Mouse (Mus musculus): ENCODE results near the gene E2f4.
"Not testable (repeated sequence)": the region's sequence is repeated elsewhere in the genome, so short reads cannot be mapped to it uniquely, and the experiment has no call there.

Gene E2f4

GRCm38 (mm10) chr8:105291364-105291763 is 6.1 kb upstream of the E2f4 start:
- in situ Hi-C loops (cut with MboI, MseI): not testable (repeated sequence)

DNA sequence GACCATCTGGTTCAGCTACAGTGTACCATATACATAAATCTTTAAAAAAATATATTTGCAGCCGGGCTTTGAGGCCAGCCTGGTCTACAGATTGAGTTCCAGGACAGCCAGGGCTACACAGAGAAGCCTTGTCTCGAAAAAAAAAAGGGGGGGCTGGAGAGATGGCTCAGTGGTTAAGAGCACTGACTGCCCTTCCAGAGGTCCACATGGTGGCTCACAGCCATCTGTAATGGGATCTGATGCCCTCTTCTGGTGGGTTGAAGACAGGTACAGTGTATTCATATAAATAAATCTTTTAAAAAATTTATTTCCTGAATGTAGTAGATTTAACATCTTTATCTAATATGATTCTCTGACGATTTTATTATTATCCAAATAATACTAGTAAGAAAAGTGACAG is 5.7 kb upstream of the E2f4 start:
- in situ Hi-C loops (cut with MboI, MseI): not testable (repeated sequence)

DNA sequence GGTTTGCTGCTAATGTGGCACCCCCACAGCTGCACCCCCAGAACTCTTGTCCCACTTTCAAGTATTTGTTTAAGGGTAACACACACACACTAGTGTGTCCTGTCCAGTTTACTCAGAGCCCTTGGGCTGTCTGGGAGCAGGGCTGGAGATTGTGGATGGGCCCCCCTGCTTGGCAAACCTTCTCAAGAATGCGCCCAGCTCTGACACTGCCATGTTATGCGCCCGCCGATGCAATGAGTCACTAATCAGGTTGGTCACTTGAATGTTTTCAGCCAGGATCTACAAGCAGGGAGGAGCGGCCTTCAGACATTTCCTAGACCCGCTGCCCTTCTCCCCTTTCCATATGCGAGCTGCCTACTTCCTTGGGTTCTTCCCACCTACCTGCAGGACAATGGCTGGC is 5.0 kb upstream of the E2f4 start:
- in situ Hi-C loops (cut with MboI, MseI): no loop called here

DNA sequence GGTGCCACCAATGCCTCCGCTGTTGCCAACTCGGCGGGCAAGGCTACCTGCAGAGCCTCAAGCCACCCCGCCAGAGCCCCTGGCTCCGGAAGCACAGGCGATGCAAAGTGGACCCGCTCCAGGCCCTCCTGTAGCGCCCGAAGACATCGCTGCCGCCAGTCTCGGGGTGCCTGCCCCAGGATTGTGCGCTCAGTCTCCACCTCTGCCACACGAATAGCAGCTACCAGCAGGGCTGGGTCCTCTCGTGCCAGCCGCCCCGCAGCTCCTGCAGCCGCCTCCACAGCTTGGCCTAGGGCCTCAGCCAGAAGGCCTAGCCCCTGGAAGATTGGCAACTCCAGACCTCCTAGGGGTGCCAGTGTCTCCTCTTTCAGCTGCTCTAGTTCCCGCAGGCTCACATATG is 4.1 kb upstream of the E2f4 start:
- in situ Hi-C loops (cut with MboI, MseI): no loop called here

GRCm38 (mm10) chr8:105294776-105295175 is 2.7 kb upstream of the E2f4 start:
- in situ Hi-C loops (cut with MboI, MseI): no loop called here

GRCm38 (mm10) chr8:105295256-105295655 is 2.2 kb upstream of the E2f4 start:
- in situ Hi-C loops (cut with MboI, MseI): no loop called here

DNA sequence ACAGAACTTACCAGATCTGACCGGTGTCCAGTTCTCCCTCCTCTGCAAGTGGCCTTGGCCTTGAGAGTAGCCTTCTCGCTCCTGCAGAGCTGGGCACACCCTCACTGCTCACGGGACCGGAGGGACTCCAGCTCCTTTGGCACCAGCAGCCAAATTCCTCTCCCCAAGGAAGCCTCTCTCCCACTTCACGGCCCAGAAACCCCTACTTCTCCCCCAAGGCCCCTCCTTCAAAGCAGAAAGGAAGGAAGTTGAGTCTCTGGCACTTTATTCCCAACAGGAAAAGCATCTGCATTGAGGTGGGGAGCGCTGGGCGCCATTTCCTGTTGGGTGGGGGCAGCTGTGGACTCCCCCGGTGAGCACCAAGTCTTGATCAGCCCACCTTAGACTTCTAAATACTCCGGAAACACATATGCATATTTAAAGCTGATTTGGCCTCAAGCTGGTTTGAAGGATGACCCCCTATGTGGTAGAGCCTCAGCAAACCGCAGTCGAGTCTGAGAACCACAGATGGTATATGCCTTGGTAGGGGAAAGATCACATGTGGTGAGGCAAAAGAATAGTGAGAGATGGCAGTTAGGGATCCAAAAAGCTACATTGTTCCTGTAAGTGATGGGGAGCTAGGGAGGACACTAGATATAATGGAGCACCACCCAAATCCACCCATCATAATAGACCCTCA is 1.4 kb upstream of the E2f4 start, which contains the start of gene Exoc3l:
Gene Exoc3l, minus strand, starts transcription at position 207 of the 679 bp plus-strand sequence.
- in situ Hi-C loops (cut with MboI, MseI): no loop called here

DNA sequence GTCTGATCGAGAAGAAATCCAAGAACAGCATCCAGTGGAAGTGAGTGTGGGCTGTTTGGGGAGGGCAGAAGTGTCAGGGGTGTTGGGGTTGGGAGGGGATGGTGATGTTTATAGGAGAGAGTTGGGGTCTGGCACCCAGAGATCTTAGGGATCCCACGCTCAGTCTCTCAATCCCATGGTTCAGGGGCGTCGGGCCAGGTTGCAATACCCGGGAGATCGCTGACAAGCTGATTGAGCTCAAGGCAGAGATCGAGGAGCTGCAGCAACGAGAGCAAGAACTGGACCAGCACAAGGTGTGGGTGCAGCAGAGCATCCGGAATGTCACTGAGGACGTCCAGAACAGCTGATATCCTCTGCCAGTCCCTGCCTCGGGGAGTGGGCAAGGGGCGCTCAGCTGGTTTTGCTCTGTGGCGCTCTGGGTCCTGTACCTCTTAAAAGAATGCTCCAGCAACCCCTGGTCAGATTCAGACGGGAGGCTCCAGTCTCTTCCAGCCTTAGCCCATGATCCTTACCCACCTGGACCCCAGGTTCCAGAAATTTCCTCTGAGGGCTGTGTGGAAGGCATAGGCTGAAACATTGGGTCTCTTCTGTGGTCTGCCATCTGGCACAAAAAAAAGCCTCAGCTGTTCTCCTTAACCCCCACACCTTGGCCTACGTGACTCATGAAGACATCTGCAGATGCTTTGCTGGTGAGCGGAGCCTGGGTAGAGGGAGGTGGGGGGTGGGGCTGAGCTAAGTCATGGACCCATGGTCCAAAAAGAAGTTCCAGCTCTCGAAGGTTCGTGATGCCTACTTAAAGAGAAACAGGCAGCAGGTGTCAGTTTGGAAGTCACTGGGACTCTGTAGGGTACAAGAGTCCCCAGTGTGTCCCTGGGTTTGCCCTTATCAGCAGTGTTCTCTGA is 1.1 kb downstream of the E2f4 start:
- in situ Hi-C loops (cut with MboI, MseI): no loop called here

GRCm38 (mm10) chr8:105299962-105300361 is 2.5 kb downstream of the E2f4 start:
- in situ Hi-C loops (cut with MboI, MseI): no loop called here

DNA sequence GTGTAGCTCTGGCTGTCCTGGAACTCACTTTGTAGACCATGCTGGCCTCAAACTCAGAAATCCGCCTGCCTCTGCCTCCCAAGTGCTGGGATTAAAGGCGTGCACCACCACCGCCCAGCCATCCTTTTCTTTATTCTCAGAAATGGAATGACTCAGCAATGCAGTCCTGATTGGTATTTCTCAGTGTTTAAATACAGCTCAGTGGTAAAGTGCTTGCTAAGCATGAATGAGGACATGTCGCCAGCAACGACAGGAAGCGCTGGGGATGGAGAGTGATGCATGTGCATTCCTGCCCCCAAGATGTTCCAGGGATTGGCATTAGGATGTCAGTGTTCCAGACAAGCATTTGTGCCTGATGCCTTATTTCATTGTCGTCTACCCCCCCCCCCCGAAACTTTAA is 5.9 kb downstream of the E2f4 start:
- in situ Hi-C loops (cut with MboI, MseI): no loop called here

GRCm38 (mm10) chr8:105303874-105304273 is 6.4 kb downstream of the E2f4 start:
- in situ Hi-C loops (cut with MboI, MseI): no loop called here

GRCm38 (mm10) chr8:105304325-105305210 is 7.1 kb downstream of the E2f4 start:
- in situ Hi-C loops (cut with MboI, MseI): no loop called here

DNA sequence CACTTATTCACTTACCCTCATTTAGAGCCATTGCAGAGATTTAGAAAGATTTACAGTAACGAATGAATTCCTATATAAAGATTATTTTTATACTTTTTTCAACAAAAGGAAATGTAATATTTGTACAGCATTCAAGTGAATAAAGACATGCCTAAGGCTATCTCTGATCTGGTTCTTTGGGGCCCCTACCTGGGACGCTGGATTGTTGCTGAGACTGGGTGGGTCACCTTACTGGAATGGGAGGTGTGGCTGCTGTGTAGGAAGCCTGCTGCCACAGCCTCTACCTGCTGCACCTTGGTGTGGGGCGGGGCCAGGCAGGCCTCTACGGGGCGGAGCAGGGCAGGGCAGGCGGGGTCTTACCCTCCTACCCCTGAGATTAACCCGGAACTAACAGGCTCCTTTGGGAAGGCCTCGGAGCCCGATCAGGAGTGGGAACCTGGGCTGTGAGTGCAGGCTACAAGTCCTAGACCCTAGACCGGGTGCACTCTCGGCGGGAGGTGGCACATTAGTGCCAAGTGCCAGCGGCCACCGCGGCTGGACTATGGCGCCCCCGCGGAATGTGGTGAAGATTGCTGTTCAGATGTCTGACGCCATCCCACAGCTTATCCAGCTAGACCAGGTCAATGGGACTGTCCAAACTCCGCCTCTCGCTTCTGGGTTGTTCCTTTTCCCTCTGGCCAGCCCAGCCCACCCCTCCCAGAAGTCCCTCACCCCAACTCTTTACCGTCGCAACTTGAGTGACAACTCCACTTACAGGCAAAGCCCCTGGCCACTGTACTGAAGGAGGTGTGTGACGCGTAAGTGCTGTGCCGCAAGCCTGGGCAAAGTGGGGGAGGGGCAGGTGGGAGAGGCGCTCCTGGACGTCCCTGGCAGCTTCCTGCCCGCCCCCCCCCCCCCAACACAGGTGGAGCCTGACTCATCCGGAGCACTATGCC is 8.0 kb downstream of the E2f4 start, which contains the start of gene Elmo3:
Gene Elmo3, plus strand, starts transcription at position 391 of the 935 bp plus-strand sequence.
- in situ Hi-C loops (cut with MboI, MseI): no loop called here

DNA sequence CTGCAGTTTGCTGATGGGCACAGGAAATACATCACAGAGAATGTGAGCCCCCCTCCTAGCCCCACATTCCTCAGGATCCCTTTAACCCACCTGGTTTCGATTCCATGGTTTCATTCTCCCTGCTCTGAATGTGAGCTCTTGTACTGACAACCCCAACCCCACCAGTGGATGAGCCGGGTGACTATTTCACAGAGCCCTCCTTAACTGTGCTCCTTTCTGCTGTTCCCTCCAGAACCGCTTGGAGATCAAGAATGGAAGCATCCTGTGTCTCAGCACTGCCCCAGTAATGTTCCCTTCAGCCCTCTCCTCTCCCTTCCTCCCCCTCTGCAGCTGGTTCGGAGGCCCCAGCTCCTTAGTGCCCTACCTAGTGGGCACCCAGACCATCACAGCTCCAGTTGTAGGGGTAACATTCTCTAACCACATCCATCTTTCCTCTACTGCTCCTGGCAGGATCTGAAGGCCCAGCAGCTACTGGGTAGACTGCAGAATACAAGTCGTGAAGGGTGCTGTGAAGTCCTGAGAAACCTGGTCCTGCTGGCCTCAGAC is 8.8 kb downstream of the E2f4 start:
- in situ Hi-C loops (cut with MboI, MseI): no loop called here

DNA sequence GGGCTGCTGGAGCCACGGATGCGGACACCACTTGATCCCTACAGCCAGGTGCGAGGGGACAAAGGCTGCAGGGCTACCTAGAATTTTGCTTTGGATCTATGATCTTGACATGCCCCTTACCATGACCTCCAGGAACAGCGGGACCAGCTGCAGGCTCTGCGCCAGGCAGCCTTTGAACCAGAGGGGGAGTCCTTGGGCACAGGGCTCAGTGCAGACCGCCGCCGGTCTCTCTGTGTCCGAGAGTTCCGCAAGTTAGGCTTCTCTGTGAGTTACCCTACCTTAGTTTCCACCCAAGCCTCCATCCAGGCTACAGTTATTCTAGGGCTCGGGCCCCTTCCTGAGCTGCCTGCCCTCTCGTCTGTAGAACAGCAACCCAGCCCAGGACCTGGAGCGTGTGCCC is 10.2 kb downstream of the E2f4 start:
- in situ Hi-C loops (cut with MboI, MseI): no loop called here

DNA sequence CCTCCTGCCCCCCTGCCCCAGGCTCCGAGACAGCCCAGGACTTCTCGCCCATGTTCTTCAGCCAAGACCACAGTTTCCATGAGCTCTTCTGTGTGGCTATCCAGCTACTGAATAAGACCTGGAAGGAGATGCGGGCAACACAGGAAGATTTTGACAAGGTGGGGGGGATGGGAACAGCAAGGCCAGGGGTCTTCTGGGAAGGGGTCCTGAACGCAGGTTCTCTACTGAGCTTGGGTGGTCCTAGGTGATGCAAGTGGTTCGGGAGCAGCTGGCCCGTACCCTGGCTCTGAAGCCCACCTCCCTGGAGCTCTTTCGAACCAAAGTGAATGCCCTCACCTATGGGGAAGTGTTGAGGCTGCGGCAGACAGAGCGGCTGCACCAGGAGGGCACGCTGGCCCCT is 11.0 kb downstream of the E2f4 start:
- in situ Hi-C loops (cut with MboI, MseI): no loop called here

DNA sequence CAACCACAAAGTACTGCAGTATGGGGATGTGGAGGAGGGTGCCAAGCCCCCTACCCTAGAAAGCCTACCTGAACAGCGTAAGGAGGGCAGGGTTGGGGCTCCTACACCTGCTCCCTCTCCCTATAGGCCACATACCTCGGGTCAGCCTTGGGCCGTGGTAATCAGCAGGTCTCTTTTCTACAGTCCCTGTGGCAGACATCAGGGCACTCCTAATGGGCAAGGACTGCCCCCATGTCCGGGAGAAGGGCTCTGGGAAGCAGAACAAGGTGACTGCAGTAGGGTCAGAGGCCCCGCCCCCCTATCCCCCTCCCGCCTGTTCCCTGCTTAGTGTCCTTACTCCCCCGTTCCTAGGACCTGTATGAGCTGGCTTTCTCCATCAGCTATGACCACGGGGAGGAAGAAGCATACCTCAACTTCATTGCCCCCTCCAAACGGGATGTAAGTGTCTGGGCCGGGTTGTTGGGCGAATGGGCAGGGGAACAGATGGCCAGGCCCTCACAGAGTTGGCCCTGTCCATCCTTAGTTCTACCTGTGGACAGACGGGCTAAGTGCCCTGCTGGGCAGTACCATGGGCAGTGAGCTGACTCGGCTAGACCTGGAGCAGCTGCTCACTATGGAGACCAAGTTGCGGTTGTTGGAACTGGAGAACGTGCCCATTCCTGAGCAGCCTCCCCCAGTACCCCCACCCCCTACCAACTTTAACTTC is 11.8 kb downstream of the E2f4 start:
- in situ Hi-C loops (cut with MboI, MseI): no loop called here

- in situ Hi-C loops (cut with MboI, MseI): loop anchor here (10.0 kb wide), 1 partner anchor 1295 kb away; the partner anchor contains the start of gene Cdh1
These were observed 12.7 kb downstream of the E2f4 start for GRCm38 (mm10) chr8:105310118-105310517.

GRCm38 (mm10) chr8:105311718-105312117 is 14.3 kb downstream of the E2f4 start:
- in situ Hi-C loops (cut with MboI, MseI): loop anchor here (10.0 kb wide), 1 partner anchor 1293 kb away; the partner anchor contains the start of gene Cdh1

All from regulatory T cell (primary cell).